Mouse (Mus musculus) common myeloid progenitor, adult 5-6 weeks (primary cell): ENCODE results near the gene Tmub1. TPM values are rescaled to one million over a fixed set of nuclear protein-coding genes. Genes with fewer than 3 reads are reported as not detected.
"Not testable (repeated sequence)": the region's sequence is repeated elsewhere in the genome, so short reads cannot be mapped to it uniquely, and the experiment has no call there.

Experiments
- ATAC-seq: replicated peaks from 2 replicates; pipeline ENCODE4 v1.8.0; 2016; ENCODE audit warnings: low read depth, mild to moderate bottlenecking, moderate TSS enrichment, inconsistent platforms; ENCODE audit not compliant: poor library complexity, severe bottlenecking
- total RNA-seq: library from RNA; stranded (forward); fragments of 200-1000, 187-1606 nt; gene quantifications from 2 replicates; pipeline ENCODE4 v1.2.3, GENCODE M21; 2017

The Tmub1 gene
- total RNA-seq, 1 experiment from 2014 or later: 9.5 TPM

DNA sequence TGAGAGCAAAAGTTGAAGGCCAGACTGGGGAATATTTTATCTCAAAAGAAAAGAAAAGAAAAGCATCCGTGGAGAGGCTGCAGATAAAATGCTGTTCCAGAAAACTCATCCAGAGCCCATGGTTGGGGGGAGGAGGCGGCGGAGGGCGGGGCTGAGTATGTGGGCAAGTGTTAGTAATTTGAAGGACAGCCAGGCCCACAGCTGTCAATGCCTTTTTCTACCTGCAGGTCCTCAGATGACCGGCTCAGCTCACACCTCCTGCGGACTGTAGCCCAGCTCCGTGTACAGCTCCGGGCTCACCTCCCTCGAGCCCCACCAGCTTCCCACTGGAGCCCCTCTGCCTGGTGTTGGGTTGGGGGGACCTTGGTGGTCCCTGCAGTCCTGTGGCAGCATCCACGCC lies 48.0 kb downstream of the Tmub1 start:
- ATAC-seq: no peak

DNA sequence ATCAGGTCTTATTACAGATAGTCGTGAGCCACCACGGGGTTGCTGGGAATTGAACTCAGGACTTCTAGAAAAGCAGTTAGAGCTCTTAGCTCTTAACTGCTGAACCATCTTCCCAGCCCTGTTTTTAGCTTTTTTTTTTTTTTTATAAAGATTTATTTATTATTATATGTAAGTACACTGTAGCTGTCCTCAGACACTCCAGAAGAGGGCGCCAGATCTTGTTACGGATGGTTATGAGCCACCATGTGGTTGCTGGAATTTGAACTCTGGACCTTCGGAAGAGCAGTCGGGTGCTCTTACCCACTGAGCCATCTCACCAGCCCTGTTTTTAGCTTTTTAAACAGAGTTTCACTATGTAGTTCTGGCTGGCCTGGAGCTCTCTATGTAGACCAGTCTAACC lies 51.4 kb downstream of the Tmub1 start:
- not testable (repeated sequence) for ATAC-seq

Other genes starting within 250 kb of the Tmub1 start
- 0.41 and 0.49 TPM in 2 replicates for gene Kcnh2, start 96.2 kb downstream of the Tmub1 start, total RNA-seq
- gene Nos3, start 83.0 kb downstream of the Tmub1 start, total RNA-seq: 0.05 TPM in 1 of 2 replicates, not detected in the other
- gene Atg9b, start 55.7 kb downstream of the Tmub1 start, total RNA-seq: 0.78 and 4.5 TPM in 2 replicates
- 11.5 and 32.2 TPM in 2 replicates for gene Abcb8, start 54.2 kb downstream of the Tmub1 start, total RNA-seq
- not detected in 2 replicates for gene Asic3, start 34.5 kb downstream of the Tmub1 start, total RNA-seq
- 13.9 and 14.3 TPM in 2 replicates for gene Cdk5, start 24.3 kb downstream of the Tmub1 start, total RNA-seq
- gene Slc4a2, start 24.0 kb downstream of the Tmub1 start, total RNA-seq: 18.9 and 35.9 TPM in 2 replicates
- gene Fastk, start 2.6 kb downstream of the Tmub1 start, total RNA-seq: 19.0 and 30.9 TPM in 2 replicates
- gene Agap3, start 4.3 kb upstream of the Tmub1 start, total RNA-seq: 23.6 and 35.8 TPM in 2 replicates
- not detected in 2 replicates for gene Gbx1, start 79.3 kb upstream of the Tmub1 start, total RNA-seq
- gene Asb10, start 93.1 kb upstream of the Tmub1 start, total RNA-seq: 0.69 TPM in 1 of 2 replicates, not detected in the other
- gene 4931409K22Rik, start 109.0 kb upstream of the Tmub1 start, total RNA-seq: not detected in 2 replicates
- 107 and 119 TPM in 2 replicates for gene Abcf2, start 129.6 kb upstream of the Tmub1 start, total RNA-seq
- gene Chpf2, start 138.9 kb upstream of the Tmub1 start, total RNA-seq: 12.3 and 13.3 TPM in 2 replicates
- 0.09 TPM in 1 of 2 replicates, not detected in the other for gene Smarcd3, start 176.6 kb upstream of the Tmub1 start, total RNA-seq
- gene Nub1, start 237.7 kb upstream of the Tmub1 start, total RNA-seq: 44.9 and 49.0 TPM in 2 replicates